Mouse (Mus musculus) mouse embryonic stem cell (cell line): Measurements from ENCODE around the gene Srgap1.

Source experiments
- in situ Hi-C, 2 experiments: fragments of 300-500 bp; cut with MboI; formaldehyde crosslinking; loops; 1 replicate in 1 of 2; 3 replicates in 1 of 2; pipeline ENCODE4 v1.14.3; 2019 to 2020; ENCODE audit warnings: low sequenced_read_pairs in 2 of 2, low pct_unique_long_range_greater_than_20kb in 1 of 2, mixed read lengths in 1 of 2; ENCODE audit not compliant: unreplicated experiment in 1 of 2

Gene Srgap1

GRCm38 (mm10) chr10:121804551-121804950 is 242.6 kb downstream of the Srgap1 start:
- in situ Hi-C loops = no loop called here

- in situ Hi-C loops = no loop called here
Observed at GRCm38 (mm10) chr10:121800041-121800440, 247.1 kb downstream of the Srgap1 start.

GRCm38 (mm10) chr10:121796027-121796802 is 250.9 kb downstream of the Srgap1 start:
- in situ Hi-C loops = no loop called here

GRCm38 (mm10) chr10:121794486-121794885 is 252.6 kb downstream of the Srgap1 start:
- in situ Hi-C loops = no loop called here

- in situ Hi-C loops = no loop called here
Observed at GRCm38 (mm10) chr10:121792661-121793060, 254.5 kb downstream of the Srgap1 start.

- in situ Hi-C loops = no loop called here
Observed at GRCm38 (mm10) chr10:121790078-121790477, 257.0 kb downstream of the Srgap1 start.

- in situ Hi-C loops = no loop called here
Observed at GRCm38 (mm10) chr10:121788536-121788935, 258.6 kb downstream of the Srgap1 start.

- in situ Hi-C loops = no loop called here
Observed at GRCm38 (mm10) chr10:121781159-121781558, 266.0 kb downstream of the Srgap1 start.

- in situ Hi-C loops = no loop called here
Observed at GRCm38 (mm10) chr10:121775990-121776389, 271.1 kb downstream of the Srgap1 start.

- in situ Hi-C loops = no loop called here
Observed at GRCm38 (mm10) chr10:121773813-121774212, 273.3 kb downstream of the Srgap1 start.

- in situ Hi-C loops = no loop called here
Observed at GRCm38 (mm10) chr10:121770624-121771577, 276.2 kb downstream of the Srgap1 start.

- in situ Hi-C loops = loop anchor here (5.0 to 10.0 kb wide), 2 partner anchors 273 to 275 kb away; partner anchors contain the start of gene Srgap1 (in 1 of the 2)
Observed at GRCm38 (mm10) chr10:121769711-121770110, 277.4 kb downstream of the Srgap1 start.

GRCm38 (mm10) chr10:121767295-121767694 is 279.8 kb downstream of the Srgap1 start:
- in situ Hi-C loops = loop anchor here (5.0 to 10.0 kb wide), 2 partner anchors 275 to 278 kb away; partner anchors contain the start of gene Srgap1 (in 1 of the 2)

- in situ Hi-C loops = loop anchor here (5.0 to 10.0 kb wide), 2 partner anchors 277 to 279 kb away; partner anchors contain the start of gene Srgap1 (in 1 of the 2)
Observed at GRCm38 (mm10) chr10:121765174-121766057, 281.7 kb downstream of the Srgap1 start.

GRCm38 (mm10) chr10:121764469-121765173 is 282.5 kb downstream of the Srgap1 start:
- in situ Hi-C loops = loop anchor here (5.0 to 10.0 kb wide), 2 partner anchors 278 to 280 kb away; partner anchors contain the start of gene Srgap1 (in 1 of the 2)

- in situ Hi-C loops = loop anchor here in 1 of 2 experiments (10.0 kb wide), 1 partner anchor 282 kb away; the partner anchor contains the start of gene Srgap1
Observed at GRCm38 (mm10) chr10:121763191-121763590, 283.9 kb downstream of the Srgap1 start.

GRCm38 (mm10) chr10:121762141-121762540 is 285.0 kb downstream of the Srgap1 start:
- in situ Hi-C loops = loop anchor here in 1 of 2 experiments (10.0 kb wide), 1 partner anchor 283 kb away; the partner anchor contains the start of gene Srgap1
